Mouse (Mus musculus): ENCODE data around the gene Syngr1. TPM values are rescaled to one million over a fixed set of nuclear protein-coding genes. Genes with fewer than 3 reads are reported as not detected.
A peak's percentile ranks its signal among the peaks of the same experiment; 100 is the strongest.

Syngr1 gene
- polyA plus RNA-seq, 1 experiment from 2014 or later: 44.5 TPM

DNA sequence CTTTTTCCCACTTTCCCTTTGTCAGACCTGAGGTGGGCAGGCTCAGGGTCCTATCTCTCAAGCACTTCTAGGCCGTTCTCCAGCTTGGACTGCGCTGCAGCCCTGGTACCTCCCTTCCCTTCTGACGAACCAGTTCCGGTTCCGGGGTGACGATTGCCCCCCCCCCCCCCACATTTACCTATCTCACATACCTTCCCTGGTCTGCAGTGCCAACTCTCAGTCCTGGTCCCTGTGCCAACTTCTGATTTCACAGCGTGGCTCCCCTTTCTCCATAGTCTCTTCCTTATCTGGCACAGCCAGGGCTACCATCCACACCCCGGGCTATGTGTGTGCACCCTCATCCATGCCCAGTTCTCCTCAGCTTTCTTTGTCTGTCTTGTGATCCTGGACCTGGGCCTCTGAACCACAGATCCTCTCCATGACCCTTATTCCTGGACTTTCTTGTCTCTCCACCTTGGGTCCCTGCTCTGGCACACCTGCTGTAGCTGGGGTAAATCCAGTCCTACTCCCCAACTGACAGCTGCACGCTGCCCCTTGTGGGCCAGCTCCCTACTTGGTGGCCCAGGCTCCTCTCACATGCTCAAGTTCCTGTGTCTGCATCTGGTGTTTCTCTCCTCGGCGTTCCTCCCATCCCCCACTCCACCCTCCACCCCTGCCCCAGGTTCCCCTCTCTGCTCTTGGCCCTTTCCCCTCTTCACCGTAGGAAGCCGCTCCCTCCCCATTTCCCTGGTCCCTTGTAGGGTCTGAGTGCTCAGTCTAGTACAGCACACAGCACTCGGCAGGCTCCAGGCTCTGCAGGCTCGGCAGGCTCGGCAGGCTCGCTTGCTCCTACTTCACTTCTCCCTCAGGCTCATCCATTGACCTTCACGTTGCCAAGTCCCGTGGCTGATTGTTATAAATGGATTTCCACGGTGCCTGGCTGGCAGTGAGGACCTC lies 6.1 kb downstream of the Syngr1 start:
- Histone ChIP-seq H3K27me3 (no peaks in the 10 kb centered on the region), H3K27ac (replicated peaks) (no peak overlapping the region), H3K4me3 (no peak overlapping the region), H3K9ac (replicated peaks) (0 out of 2 replicates have a peak overlapping the region, but pooled peaks have one; percentile 9), H3K36me3 (no peaks in the 10 kb centered on the region), H3K4me2 (replicated peaks) (no peak overlapping the region), H3K4me1 (peaks cover 42% of the 10 kb centered on the region), H3K9me3 (no peaks in the 10 kb centered on the region)
- WGBS: 19% methylated on average over 16 of the region's 20 CpGs
- ATAC-seq (replicated peaks): no peak

DNA sequence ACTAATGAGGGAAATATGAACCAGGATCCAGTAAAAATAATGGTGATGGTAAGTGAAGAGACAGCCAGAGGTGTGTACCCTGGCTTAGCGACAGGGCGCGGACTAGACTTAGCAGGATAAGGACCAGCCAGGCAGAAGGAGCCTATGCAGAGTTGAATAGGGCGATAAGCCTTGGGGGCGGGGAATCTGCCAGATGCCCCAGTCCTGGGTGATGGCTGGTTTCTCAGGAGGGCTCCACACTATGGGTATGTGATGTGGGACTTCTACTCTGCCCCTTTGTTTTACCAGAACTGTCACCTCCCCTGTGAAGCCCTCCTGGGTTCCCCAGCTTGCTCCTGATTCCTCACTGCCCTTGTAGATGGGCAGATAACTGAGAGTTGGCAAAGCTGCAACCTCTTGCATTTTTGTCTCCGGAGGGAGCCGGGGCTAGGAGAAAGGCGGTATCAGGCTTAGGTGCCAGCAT lies 6.9 kb downstream of the Syngr1 start:
- ATAC-seq (replicated peaks): no peak
- Histone ChIP-seq H3K4me2 (replicated peaks) (no peak overlapping the region), H3K9ac (replicated peaks) (no peak overlapping the region), H3K4me3 (no peak overlapping the region), H3K27ac (replicated peaks) (no peak overlapping the region), H3K9me3 (no peaks in the 10 kb centered on the region), H3K4me1 (peaks cover 34% of the 10 kb centered on the region), H3K36me3 (no peaks in the 10 kb centered on the region), H3K27me3 (no peaks in the 10 kb centered on the region)
- 35% methylated on average over 8 of the region's 8 CpGs for WGBS

GRCm38 (mm10) chr15:80098809-80099208 lies 7.7 kb downstream of the Syngr1 start:
- no peak for ATAC-seq (replicated peaks)
- Histone ChIP-seq H3K4me3 (no peak overlapping the region), H3K36me3 (no peaks in the 10 kb centered on the region), H3K9me3 (no peaks in the 10 kb centered on the region), H3K4me2 (replicated peaks) (no peak overlapping the region), H3K27me3 (no peaks in the 10 kb centered on the region), H3K4me1 (peaks cover 34% of the 10 kb centered on the region), H3K27ac (replicated peaks) (no peak overlapping the region), H3K9ac (replicated peaks) (no peak overlapping the region)
- 58% methylated on average over 9 of the region's 9 CpGs for WGBS

GRCm38 (mm10) chr15:80099477-80099876 lies 8.3 kb downstream of the Syngr1 start:
- Histone ChIP-seq H3K27me3 (no peaks in the 10 kb centered on the region), H3K4me3 (no peak overlapping the region), H3K27ac (replicated peaks) (no peak overlapping the region), H3K4me2 (replicated peaks) (no peak overlapping the region), H3K9ac (replicated peaks) (no peak overlapping the region), H3K4me1 (peaks cover 34% of the 10 kb centered on the region), H3K36me3 (no peaks in the 10 kb centered on the region), H3K9me3 (no peaks in the 10 kb centered on the region)
- 81% methylated on average over 3 of the region's 3 CpGs for WGBS
- no peak for ATAC-seq (replicated peaks)

- no peak overlapping the region for H3K4me3 ChIP-seq
- no peak overlapping the region for H3K9ac ChIP-seq (replicated peaks)
- peak overlapping the region; percentile 77; the same call in 1 of the 2 replicates for H3K27ac ChIP-seq (replicated peaks)
- H3K4me1 ChIP-seq: peaks cover 34% of the 10 kb centered on the region
- H3K27me3 ChIP-seq: no peaks in the 10 kb centered on the region
- no peaks in the 10 kb centered on the region for H3K36me3 ChIP-seq
- WGBS: 72% methylated on average over 3 of the region's 3 CpGs
- H3K9me3 ChIP-seq: no peaks in the 10 kb centered on the region
- no peak overlapping the region for H3K4me2 ChIP-seq (replicated peaks)
- no peak for ATAC-seq (replicated peaks)
Observed at GRCm38 (mm10) chr15:80100196-80100595, 9.1 kb downstream of the Syngr1 start.

DNA sequence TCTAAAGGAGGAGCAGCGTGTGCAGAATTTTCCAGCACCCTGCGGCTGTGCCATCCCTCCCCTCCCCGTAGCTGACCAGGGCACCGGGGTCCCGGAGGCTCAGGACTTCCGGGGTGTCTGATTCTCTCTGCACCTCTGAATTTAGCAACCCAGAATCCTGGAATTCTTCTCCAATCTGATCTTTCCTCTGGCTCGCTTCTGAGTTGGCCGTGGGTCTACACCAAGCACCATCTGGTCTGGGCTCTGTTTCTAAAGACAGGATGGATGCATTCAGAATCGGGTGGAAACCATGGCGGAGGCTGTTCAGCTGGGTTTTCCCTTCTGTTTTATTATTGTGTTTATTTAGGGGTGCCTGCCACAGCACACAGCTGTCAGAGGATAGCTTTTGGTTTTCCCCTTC lies 9.7 kb downstream of the Syngr1 start:
- H3K27ac ChIP-seq (replicated peaks): peak overlapping the region; percentile 77
- H3K4me1 ChIP-seq: peaks cover 34% of the 10 kb centered on the region
- 74% methylated on average over 10 of the region's 10 CpGs for WGBS
- no peaks in the 10 kb centered on the region for H3K36me3 ChIP-seq
- ATAC-seq (replicated peaks): no peak
- no peaks in the 10 kb centered on the region for H3K27me3 ChIP-seq
- no peak overlapping the region for H3K4me3 ChIP-seq
- H3K9me3 ChIP-seq: no peaks in the 10 kb centered on the region
- no peak overlapping the region; the same call in 1 of the 2 replicates for H3K4me2 ChIP-seq (replicated peaks)
- H3K9ac ChIP-seq (replicated peaks): no peak overlapping the region

DNA sequence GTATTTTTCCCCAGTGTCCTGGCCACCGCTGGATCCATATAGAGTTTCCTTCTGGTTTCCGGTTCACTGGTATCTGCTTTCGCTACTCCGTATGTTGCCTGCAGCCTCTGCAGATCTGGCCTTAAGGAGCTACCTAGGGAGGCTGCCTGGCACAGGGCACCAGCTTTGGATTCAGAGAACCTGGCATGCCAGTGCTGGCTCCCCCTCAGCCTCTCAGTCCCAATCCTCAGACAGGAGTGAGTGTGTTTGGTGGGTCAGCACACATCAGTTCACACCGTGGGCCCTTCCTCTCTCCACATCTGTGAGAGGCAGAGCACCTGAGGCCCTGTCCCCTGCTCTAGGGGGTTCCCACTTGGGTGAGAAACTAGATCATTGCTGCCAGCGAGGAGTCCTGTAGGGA lies 10.4 kb downstream of the Syngr1 start:
- peak overlapping the region; percentile 77 for H3K27ac ChIP-seq (replicated peaks)
- H3K27me3 ChIP-seq: no peaks in the 10 kb centered on the region
- no peak overlapping the region for H3K9ac ChIP-seq (replicated peaks)
- H3K9me3 ChIP-seq: no peaks in the 10 kb centered on the region
- 79% methylated on average over 6 of the region's 6 CpGs for WGBS
- no peak overlapping the region for H3K4me2 ChIP-seq (replicated peaks)
- H3K4me1 ChIP-seq: peaks cover 31% of the 10 kb centered on the region
- no peaks in the 10 kb centered on the region for H3K36me3 ChIP-seq
- no peak overlapping the region for H3K4me3 ChIP-seq
- ATAC-seq (replicated peaks): no peak

GRCm38 (mm10) chr15:80102495-80102894 lies 11.4 kb downstream of the Syngr1 start:
- 89% methylated on average over 6 of the region's 6 CpGs for WGBS

DNA sequence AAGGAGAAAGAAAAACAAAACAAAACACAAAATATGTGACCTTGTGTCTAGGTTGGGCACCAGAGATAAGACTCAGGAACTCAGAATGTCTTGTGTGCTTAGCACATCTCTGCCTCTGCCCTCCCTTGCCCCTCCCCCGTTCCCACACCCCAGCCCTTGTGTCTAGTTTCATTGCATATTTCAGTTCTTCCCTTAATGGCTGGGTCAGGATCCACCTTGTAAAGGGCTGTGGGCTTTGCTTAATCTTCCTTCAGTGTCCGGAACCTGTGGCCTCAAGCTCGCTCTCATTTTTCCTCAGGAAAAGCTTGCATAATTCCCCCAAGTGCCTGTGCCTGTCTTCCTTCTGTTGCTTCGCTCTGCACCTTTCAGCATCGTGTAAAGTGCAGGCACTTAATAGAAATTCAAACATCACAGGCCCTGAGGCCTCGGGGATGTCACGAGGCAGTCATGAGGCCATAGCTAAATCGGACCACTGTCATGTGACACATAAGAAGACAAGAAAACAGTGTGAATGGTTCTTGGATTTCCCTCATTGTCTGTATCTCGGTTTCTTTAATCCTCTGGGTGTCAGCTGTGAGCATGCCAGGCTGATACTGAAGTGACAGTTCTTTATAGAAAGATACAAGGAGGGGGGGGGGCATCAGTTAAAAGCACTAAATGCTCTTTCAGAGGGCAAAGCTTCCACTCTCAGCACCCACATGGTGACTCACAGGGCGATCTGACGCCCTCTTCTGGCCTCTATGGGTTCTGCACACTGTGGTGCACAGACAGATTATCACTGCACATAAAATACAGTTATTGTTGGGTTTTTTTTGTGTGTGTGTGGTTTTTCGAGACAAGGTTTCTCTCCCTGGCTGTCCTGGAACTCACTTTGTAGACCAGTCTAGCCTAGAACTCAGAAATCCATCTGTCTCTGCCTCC lies 14.6 kb downstream of the Syngr1 start:
- H3K4me2 ChIP-seq (replicated peaks): no peak overlapping the region
- peaks cover 9% of the 10 kb centered on the region for H3K4me1 ChIP-seq
- H3K9ac ChIP-seq (replicated peaks): no peak overlapping the region
- 74% methylated on average over 12 of the region's 12 CpGs for WGBS
- no peaks in the 10 kb centered on the region for H3K27me3 ChIP-seq
- H3K9me3 ChIP-seq: no peaks in the 10 kb centered on the region
- H3K4me3 ChIP-seq: no peak overlapping the region
- no peak for ATAC-seq (replicated peaks)
- no peaks in the 10 kb centered on the region for H3K36me3 ChIP-seq
- 0 out of 2 replicates have a peak overlapping the region, but pooled peaks have one; percentile 23 for H3K27ac ChIP-seq (replicated peaks)

More at GRCm38 (mm10) chr15:80102495-80102894, 11.4 kb downstream of the Syngr1 start:
- ATAC-seq (replicated peaks): no peak
- Histone ChIP-seq H3K4me2 (replicated peaks) (no peak overlapping the region), H3K9ac (replicated peaks) (no peak overlapping the region), H3K36me3 (no peaks in the 10 kb centered on the region), H3K27me3 (no peaks in the 10 kb centered on the region), H3K27ac (replicated peaks) (no peak overlapping the region), H3K4me1 (peaks cover 22% of the 10 kb centered on the region), H3K4me3 (no peak overlapping the region), H3K9me3 (no peaks in the 10 kb centered on the region)

DNA sequence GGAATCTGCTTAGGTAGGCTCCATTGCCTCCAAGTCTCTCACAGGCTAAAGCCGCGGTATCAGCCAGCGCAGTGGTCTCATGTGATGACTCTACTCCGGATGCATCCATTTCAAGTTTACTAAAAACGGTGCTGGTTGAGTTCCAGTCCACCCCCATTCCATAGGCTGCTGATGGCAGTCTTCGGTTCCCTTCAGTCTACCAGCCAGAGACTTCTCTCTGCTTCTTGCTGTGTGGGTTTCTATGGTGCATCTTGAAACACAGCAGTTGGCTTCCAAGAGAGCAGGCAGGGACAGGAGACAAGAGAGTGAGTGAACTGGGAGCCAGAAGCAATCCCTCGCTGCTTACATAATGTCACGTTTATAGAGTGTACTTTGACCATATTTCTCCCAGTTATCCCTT lies 16.0 kb downstream of the Syngr1 start:
- Histone ChIP-seq H3K9me3 (no peaks in the 10 kb centered on the region), H3K36me3 (peaks cover 7% of the 10 kb centered on the region), H3K27ac (replicated peaks) (no peak overlapping the region), H3K4me3 (no peak overlapping the region), H3K27me3 (no peaks in the 10 kb centered on the region), H3K4me2 (replicated peaks) (no peak overlapping the region), H3K9ac (replicated peaks) (no peak overlapping the region), H3K4me1 (no peaks in the 10 kb centered on the region)
- WGBS: 97% methylated on average over 8 of the region's 8 CpGs
- ATAC-seq (replicated peaks): no peak

DNA sequence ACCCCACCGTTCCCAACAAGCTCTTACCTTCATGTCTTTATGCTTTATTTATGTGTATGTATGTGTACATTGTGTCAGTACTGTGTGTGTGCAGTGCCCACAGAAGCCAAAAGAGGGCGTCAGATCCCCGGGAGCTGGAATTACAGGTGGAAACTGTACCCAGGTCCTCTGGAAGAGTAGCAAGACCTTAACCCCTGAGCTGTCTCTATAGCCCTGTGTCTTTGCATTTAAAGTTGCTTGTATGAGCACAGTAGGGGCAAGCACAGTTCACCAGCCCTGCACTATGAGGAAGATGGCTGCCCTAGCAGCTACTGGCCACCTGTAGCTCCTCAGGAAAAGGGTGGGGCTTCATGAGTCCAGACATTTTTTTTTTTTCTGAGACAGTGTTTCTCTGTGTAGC lies 16.4 kb downstream of the Syngr1 start:
- Histone ChIP-seq H3K9ac (replicated peaks) (no peak overlapping the region), H3K27ac (replicated peaks) (no peak overlapping the region), H3K36me3 (peaks cover 11% of the 10 kb centered on the region), H3K4me2 (replicated peaks) (no peak overlapping the region), H3K4me3 (no peak overlapping the region), H3K4me1 (no peaks in the 10 kb centered on the region), H3K9me3 (no peaks in the 10 kb centered on the region), H3K27me3 (no peaks in the 10 kb centered on the region)
- WGBS: 94% methylated on average over 3 of the region's 3 CpGs
- ATAC-seq (replicated peaks): no peak

- ATAC-seq (replicated peaks): no peak
- Histone ChIP-seq H3K4me2 (replicated peaks) (no peak overlapping the region), H3K27ac (replicated peaks) (no peak overlapping the region), H3K9ac (replicated peaks) (no peak overlapping the region), H3K27me3 (no peaks in the 10 kb centered on the region), H3K4me1 (no peaks in the 10 kb centered on the region), H3K36me3 (peaks cover 19% of the 10 kb centered on the region), H3K9me3 (no peaks in the 10 kb centered on the region), H3K4me3 (no peak overlapping the region)
- 84% methylated on average over 12 of the region's 12 CpGs for WGBS
Observed at GRCm38 (mm10) chr15:80111436-80111835, 20.3 kb downstream of the Syngr1 start.
